Mouse (Mus musculus) neural tube, embryonic 14.5 days (tissue): ENCODE measurements around the gene 6430548M08Rik. TPM values are rescaled to one million over a fixed set of nuclear protein-coding genes. Genes with fewer than 3 reads are reported as not detected.

Experiments used
- ATAC-seq: fragments of 200-750 bp; cut with Nextera tagmentation; 2 replicates; pipeline ENCODE4 v1.8.0; 2017; ENCODE audit warnings: low read depth, mild to moderate bottlenecking, moderate TSS enrichment, moderate library complexity
- H3K27ac ChIP-seq: fragments of 300-500 bp; sonication (generic); 2 replicates; pipeline ENCODE4 v1.5.1; 2014; ENCODE audit warnings: low read depth, mild to moderate bottlenecking, control low read depth, low read length, moderate library complexity, mixed read lengths
- H3K27me3 ChIP-seq: fragments of 300-500 bp; sonication (generic); 2 replicates; pipeline ENCODE4 v1.6.1; 2014; ENCODE audit warnings: low read length; ENCODE audit not compliant: control insufficient read depth, insufficient read depth
- H3K36me3 ChIP-seq: fragments of 300-500 bp; sonication (generic); 2 replicates; pipeline ENCODE4 v1.6.1; 2014; ENCODE audit warnings: low read length, mixed read lengths; ENCODE audit not compliant: control insufficient read depth, insufficient read depth
- H3K4me1 ChIP-seq: fragments of 300-500 bp; sonication (generic); 2 replicates; pipeline ENCODE4 v1.6.1; 2014; ENCODE audit warnings: low read length; ENCODE audit not compliant: control insufficient read depth, insufficient read depth
- H3K4me2 ChIP-seq: fragments of 300-500 bp; sonication (generic); 2 replicates; pipeline ENCODE4 v1.6.1; 2014; ENCODE audit warnings: mild to moderate bottlenecking, low read depth, low read length, control low read depth
- H3K4me3 ChIP-seq: fragments of 300-500 bp; sonication (generic); 2 replicates; pipeline ENCODE4 v1.5.1; 2014; ENCODE audit warnings: low read depth, low read length, control low read depth, mixed read lengths
- H3K9ac ChIP-seq: fragments of 300-500 bp; sonication (generic); replicated peaks from 2 replicates; pipeline ENCODE4 v1.6.1; 2014; ENCODE audit warnings: low read depth, mild to moderate bottlenecking, control low read depth, low read length, mixed read lengths
- H3K9me3 ChIP-seq: fragments of 300-500 bp; sonication (generic); 2 replicates; pipeline ENCODE4 v1.6.1; 2016; ENCODE audit warnings: low read length; ENCODE audit not compliant: control insufficient read depth
- WGBS: fragments of 180-500 bp; shearing (Covaris S2); extraction: QIAGEN DNeasy Blood & Tissue Kit; methylation state at CpG from one replicate; pipeline ENCODE4 v1.1.7; 2014; 5-methylcytosine and 5-hydroxymethylcytosine counted together
- polyA plus RNA-seq: library from polyadenylated mRNA; unstranded; fragments of >200 nt; fragmentation: Nextera tagmentation; extraction: Ambion mirVana; gene quantifications from 2 replicates; pipeline ENCODE4 v1.2.1, GENCODE M21; 2014

6430548M08Rik gene
- polyA plus RNA-seq, 1 experiment from 2014 or later, result 36.9 TPM

- H3K9me3 ChIP-seq, result no peaks in the 10 kb centered on the region
- no peaks in the 10 kb centered on the region for H3K36me3 ChIP-seq
- H3K9ac ChIP-seq, result no peak overlapping the region
- no peak overlapping the region for H3K4me3 ChIP-seq
- WGBS, result 71% methylated on average over 7 of the region's 7 CpGs
- peaks cover 4% of the 10 kb centered on the region; the same call in 1 of the 2 replicates for H3K4me1 ChIP-seq
- no peak for ATAC-seq
- H3K4me2 ChIP-seq, result no peak overlapping the region
- no peak overlapping the region for H3K27ac ChIP-seq
- H3K27me3 ChIP-seq, result no peaks in the 10 kb centered on the region
Measured at GRCm38 (mm10) chr8:120204736-120205360, 90.9 kb downstream of the 6430548M08Rik start.

GRCm38 (mm10) chr8:120205916-120206315 is 92.0 kb downstream of the 6430548M08Rik start:
- ATAC-seq, result no peak
- H3K27ac ChIP-seq, result no peak overlapping the region
- H3K9ac ChIP-seq, result no peak overlapping the region
- peaks cover 4% of the 10 kb centered on the region; the same call in 1 of the 2 replicates for H3K4me1 ChIP-seq
- H3K4me2 ChIP-seq, result no peak overlapping the region
- WGBS, result 87% methylated on average over 9 of the region's 9 CpGs
- H3K9me3 ChIP-seq, result no peaks in the 10 kb centered on the region
- H3K27me3 ChIP-seq, result no peaks in the 10 kb centered on the region
- H3K4me3 ChIP-seq, result no peak overlapping the region
- H3K36me3 ChIP-seq, result no peaks in the 10 kb centered on the region

GRCm38 (mm10) chr8:120207364-120207763 is 93.4 kb downstream of the 6430548M08Rik start:
- Histone ChIP-seq H3K36me3 (no peaks in the 10 kb centered on the region), H3K9ac (no peak overlapping the region), H3K27ac (no peak overlapping the region), H3K27me3 (no peaks in the 10 kb centered on the region), H3K4me1 (peaks cover 4% of the 10 kb centered on the region; the same call in 1 of the 2 replicates), H3K9me3 (no peaks in the 10 kb centered on the region), H3K4me2 (no peak overlapping the region), H3K4me3 (no peak overlapping the region)
- 91% methylated on average over 8 of the region's 8 CpGs for whole genome bisulfite sequencing
- no peak for ATAC-seq

GRCm38 (mm10) chr8:120208113-120208512 is 94.2 kb downstream of the 6430548M08Rik start:
- WGBS, result 53% methylated on average over 11 of the region's 11 CpGs

GRCm38 (mm10) chr8:120211345-120211744 is 97.4 kb downstream of the 6430548M08Rik start:
- Histone ChIP-seq H3K27ac (no peak overlapping the region), H3K9me3 (no peaks in the 10 kb centered on the region), H3K4me2 (no peak overlapping the region), H3K27me3 (no peaks in the 10 kb centered on the region), H3K36me3 (no peaks in the 10 kb centered on the region), H3K4me3 (no peak overlapping the region), H3K4me1 (peaks cover 14% of the 10 kb centered on the region), H3K9ac (no peak overlapping the region)
- WGBS, result 21% methylated on average over 4 of the region's 4 CpGs
- ATAC-seq, result no peak

More at GRCm38 (mm10) chr8:120208113-120208512, 94.2 kb downstream of the 6430548M08Rik start:
- H3K36me3 ChIP-seq, result no peaks in the 10 kb centered on the region
- no peaks in the 10 kb centered on the region for H3K27me3 ChIP-seq
- no peak overlapping the region for H3K4me3 ChIP-seq
- H3K4me2 ChIP-seq, result no peak overlapping the region
- H3K9me3 ChIP-seq, result no peaks in the 10 kb centered on the region
- no peak overlapping the region for H3K27ac ChIP-seq
- peaks cover 4% of the 10 kb centered on the region; the same call in 1 of the 2 replicates for H3K4me1 ChIP-seq
- no peak for ATAC-seq
- H3K9ac ChIP-seq, result 0 out of 2 replicates have a peak overlapping the region, but pooled peaks have one; percentile 18

- no peak overlapping the region for H3K4me2 ChIP-seq
- ATAC-seq, result no peak
- H3K4me3 ChIP-seq, result no peak overlapping the region
- H3K27ac ChIP-seq, result no peak overlapping the region
- H3K4me1 ChIP-seq, result peaks cover 20% of the 10 kb centered on the region
- H3K9ac ChIP-seq, result no peak overlapping the region
- H3K27me3 ChIP-seq, result no peaks in the 10 kb centered on the region
- no peaks in the 10 kb centered on the region for H3K36me3 ChIP-seq
- WGBS, result 85% methylated on average over 7 of the region's 7 CpGs
- no peaks in the 10 kb centered on the region for H3K9me3 ChIP-seq
Measured at GRCm38 (mm10) chr8:120212596-120212995, 98.6 kb downstream of the 6430548M08Rik start.

DNA sequence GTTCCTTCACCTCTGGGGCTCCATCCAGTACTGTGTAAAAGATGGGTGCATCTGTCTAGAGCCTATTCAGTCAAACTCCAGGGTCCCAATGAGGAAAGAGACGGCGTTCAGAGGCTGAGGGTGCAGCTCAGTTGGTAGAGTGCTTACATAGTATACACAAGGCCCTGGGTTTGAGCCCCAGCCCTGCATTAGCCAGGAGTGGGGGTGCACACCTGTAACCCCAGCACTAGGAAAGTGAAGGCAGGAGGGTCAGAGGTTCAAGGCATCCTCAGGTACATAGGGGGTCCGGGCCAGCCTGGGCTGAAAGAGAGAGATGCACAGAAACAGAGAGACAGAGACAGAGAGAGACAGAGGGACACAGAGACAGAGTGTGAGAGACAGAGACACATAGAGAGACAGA is 99.3 kb downstream of the 6430548M08Rik start:
- Histone ChIP-seq H3K9me3 (no peaks in the 10 kb centered on the region), H3K4me3 (no peak overlapping the region), H3K4me2 (no peak overlapping the region), H3K36me3 (no peaks in the 10 kb centered on the region), H3K27me3 (no peaks in the 10 kb centered on the region), H3K9ac (no peak overlapping the region), H3K27ac (no peak overlapping the region), H3K4me1 (peaks cover 16% of the 10 kb centered on the region)
- no peak for ATAC-seq
- 91% methylated on average over 3 of the region's 3 CpGs for WGBS

- Histone ChIP-seq H3K4me3 (no peak overlapping the region), H3K36me3 (no peaks in the 10 kb centered on the region), H3K27me3 (no peaks in the 10 kb centered on the region), H3K9me3 (no peaks in the 10 kb centered on the region), H3K4me2 (no peak overlapping the region), H3K9ac (no peak overlapping the region), H3K27ac (no peak overlapping the region), H3K4me1 (peaks cover 16% of the 10 kb centered on the region)
- 44% methylated on average over 5 of the region's 5 CpGs for WGBS
- no peak for ATAC-seq
Measured at GRCm38 (mm10) chr8:120213939-120214338, 100.0 kb downstream of the 6430548M08Rik start.
